Mouse (Mus musculus) liver, postnatal 0 days (tissue): ENCODE results near the gene Cd59a. TPM values are rescaled to one million over a fixed set of nuclear protein-coding genes. Genes with fewer than 3 reads are reported as not detected.
A peak's percentile ranks its signal among the peaks of the same experiment; 100 is the strongest.
"Not testable (repeated sequence)": the region's sequence is repeated elsewhere in the genome, so short reads cannot be mapped to it uniquely, and the experiment has no call there.

Experiments used
- ATAC-seq: fragments of 200-750 bp; cut with Nextera tagmentation; 2 replicates; pipeline ENCODE4 v1.8.0; 2017; ENCODE audit warnings: mild to moderate bottlenecking, moderate library complexity
- DNase-seq: peaks from one replicate; pipeline ENCODE4 v3.0.0-alpha.2; 2016
- H3K27ac ChIP-seq: fragments of 300-500 bp; sonication (generic); 2 replicates; pipeline ENCODE4 v1.5.1; 2014; ENCODE audit warnings: antibody characterized with exemption, moderate library complexity, mild to moderate bottlenecking, low read depth
- H3K27me3 ChIP-seq: fragments of 300-500 bp; sonication (generic); 2 replicates; pipeline ENCODE4 v1.6.1; 2014; ENCODE audit warnings: low read length, control low read depth, mixed read lengths; ENCODE audit not compliant: insufficient read depth
- H3K36me3 ChIP-seq: fragments of 300-500 bp; sonication (generic); replicated peaks from 2 replicates; pipeline ENCODE4 v1.6.1; 2014; ENCODE audit warnings: mild to moderate bottlenecking, control low read depth, low read length, moderate library complexity, mixed read lengths; ENCODE audit not compliant: insufficient read depth
- H3K4me1 ChIP-seq: fragments of 300-500 bp; sonication (generic); 2 replicates; pipeline ENCODE4 v1.6.1; 2014; ENCODE audit warnings: antibody characterized with exemption, mild to moderate bottlenecking, control low read depth; ENCODE audit not compliant: insufficient read depth
- H3K4me2 ChIP-seq: fragments of 300-500 bp; sonication (generic); 2 replicates; pipeline ENCODE4 v1.6.1; 2014; ENCODE audit warnings: low read depth, mild to moderate bottlenecking, low read length, moderate library complexity, mixed read lengths
- H3K4me3 ChIP-seq: fragments of 300-500 bp; sonication (generic); 2 replicates; pipeline ENCODE4 v1.5.1; 2014; ENCODE audit warnings: low read depth, low read length
- H3K9ac ChIP-seq: fragments of 300-500 bp; sonication (generic); replicated peaks from 2 replicates; pipeline ENCODE4 v1.6.1; 2014; ENCODE audit warnings: mild to moderate bottlenecking, moderate library complexity
- H3K9me3 ChIP-seq: fragments of 300-500 bp; sonication (generic); 2 replicates; pipeline ENCODE4 v1.6.1; 2016; ENCODE audit warnings: mild to moderate bottlenecking, control low read depth, low read length, mixed read lengths
- CTCF ChIP-seq: sonication (generic); IDR thresholded peaks from 2 replicates; pipeline ENCODE4 v1.5.1; 2016; ENCODE audit warnings: antibody characterized with exemption, low read depth
- EP300 ChIP-seq: IDR thresholded peaks from 2 replicates; pipeline ENCODE4 v1.6.1; 2016; ENCODE audit warnings: antibody characterized with exemption, low read depth, mild to moderate bottlenecking
- WGBS: fragments of 180-500 bp; shearing (Covaris S2); extraction: QIAGEN DNeasy Blood & Tissue Kit; methylation state at CpG from one replicate; pipeline ENCODE4 v1.1.7; 2014; ENCODE audit not compliant: insufficient replicate concordance; 5-methylcytosine and 5-hydroxymethylcytosine counted together
- polyA plus RNA-seq: library from polyadenylated mRNA; unstranded; fragments of >200 nt; fragmentation: Nextera tagmentation; extraction: Ambion mirVana; gene quantifications from 2 replicates; pipeline ENCODE4 v1.2.1, GENCODE M21; 2015

Cd59a gene
- polyA plus RNA-seq, 1 experiment from 2014 or later, result 73.8 TPM

DNA sequence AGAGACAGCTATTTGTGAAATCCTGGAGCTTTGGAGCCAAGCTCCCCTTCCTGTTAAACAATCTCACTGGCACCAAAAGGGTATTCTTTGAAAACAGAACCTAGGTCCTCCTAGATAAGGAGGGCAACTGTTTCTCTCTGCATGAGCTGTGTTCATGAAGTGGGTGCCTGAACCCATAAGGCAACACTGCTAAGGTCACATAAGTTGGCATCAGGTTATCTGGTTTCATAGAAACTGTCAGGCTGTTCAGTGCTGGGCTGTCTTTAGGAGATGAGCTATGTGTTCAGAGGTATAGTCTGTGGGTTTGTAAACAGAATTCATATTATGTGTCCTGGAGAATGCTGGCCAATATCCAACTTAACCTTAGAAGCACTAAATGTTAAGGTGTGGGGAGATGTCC lies 21.6 kb downstream of the Cd59a start:
- not testable (repeated sequence) for H3K27me3 ChIP-seq, H3K4me2 ChIP-seq, DNase-seq, H3K9me3 ChIP-seq, H3K36me3 ChIP-seq, H3K9ac ChIP-seq, H3K27ac ChIP-seq, H3K4me3 ChIP-seq
- peak; percentile 57; the same call in 1 of the 2 replicates for TF ChIP-seq EP300
- peaks cover 18% of the 10 kb centered on the region for H3K4me1 ChIP-seq
- ATAC-seq, result peak; percentile 8; the same call in 1 of the 2 replicates

- TF ChIP-seq CTCF (no peak), EP300 (no peak)
- H3K27ac ChIP-seq, result no peak overlapping the region; the same call in 1 of the 2 replicates
- H3K4me2 ChIP-seq, result no peak overlapping the region
- H3K36me3 ChIP-seq, result peaks cover 4% of the 10 kb centered on the region; the same call in 1 of the 2 replicates
- no peak overlapping the region for H3K9ac ChIP-seq
- H3K4me1 ChIP-seq, result peaks cover 25% of the 10 kb centered on the region
- DNase-seq, result no peak
- no peaks in the 10 kb centered on the region for H3K9me3 ChIP-seq
- no peak for ATAC-seq
- H3K4me3 ChIP-seq, result no peak overlapping the region
- 83% methylated on average over 1 of the region's 1 CpGs for WGBS
- H3K27me3 ChIP-seq, result no peaks in the 10 kb centered on the region
These were observed 23.5 kb downstream of the Cd59a start for GRCm38 (mm10) chr2:104119097-104119496.

- Histone ChIP-seq H3K27me3 (no peaks in the 10 kb centered on the region), H3K4me1 (peaks cover 25% of the 10 kb centered on the region), H3K9me3 (no peaks in the 10 kb centered on the region), H3K36me3 (peaks cover 4% of the 10 kb centered on the region; the same call in 1 of the 2 replicates), H3K9ac (no peak overlapping the region), H3K4me3 (no peak overlapping the region), H3K4me2 (no peak overlapping the region), H3K27ac (peak overlapping the region; percentile 97; the same call in 1 of the 2 replicates)
- no peak for ATAC-seq
- WGBS, result 72% methylated on average over 6 of the region's 6 CpGs
- TF ChIP-seq CTCF (peak; percentile 45), EP300 (no peak)
- DNase-seq, result peak; percentile 32
These were observed 24.7 kb downstream of the Cd59a start for GRCm38 (mm10) chr2:104120312-104120711.

- no peak for TF ChIP-seq CTCF
- peak; percentile 100 for TF ChIP-seq EP300
- Histone ChIP-seq H3K9ac (peak overlapping the region; percentile 98), H3K27me3 (0 out of 2 replicates have a peak, but pooled peaks cover 3% of the 10 kb centered on the region), H3K36me3 (peaks cover 4% of the 10 kb centered on the region; the same call in 1 of the 2 replicates), H3K9me3 (no peaks in the 10 kb centered on the region), H3K4me1 (peaks cover 25% of the 10 kb centered on the region), H3K27ac (peak overlapping the region; percentile 97), H3K4me2 (peak overlapping the region; percentile 99), H3K4me3 (peak overlapping the region; percentile 93)
- WGBS, result 48% methylated on average over 8 of the region's 8 CpGs
- DNase-seq (peak; percentile 48), ATAC-seq (peak; percentile 69)
These were observed 26.3 kb downstream of the Cd59a start for GRCm38 (mm10) chr2:104121681-104122504.

GRCm38 (mm10) chr2:104122505-104123378 lies 27.1 kb downstream of the Cd59a start, which contains the start of gene A930018P22Rik:
Gene A930018P22Rik (plus strand): TSS chr2:104122769.
- 0 out of 2 replicates have a peak, but pooled peaks cover 3% of the 10 kb centered on the region for H3K27me3 ChIP-seq
- WGBS, result under 1% methylated on average over 62 of the region's 74 CpGs
- peaks cover 4% of the 10 kb centered on the region; the same call in 1 of the 2 replicates for H3K36me3 ChIP-seq
- H3K4me1 ChIP-seq, result peaks cover 25% of the 10 kb centered on the region
- H3K4me2 ChIP-seq, result peak within 1 kb of the TSS; percentile 99
- H3K9ac ChIP-seq, result peak within 1 kb of the TSS; percentile 98
- peak within 1 kb of the TSS; percentile 97 for H3K27ac ChIP-seq
- no peaks in the 10 kb centered on the region for H3K9me3 ChIP-seq
- DNase-seq (peak; percentile 98), ATAC-seq (peak; percentile 90)
- H3K4me3 ChIP-seq, result peak within 1 kb of the TSS; percentile 93
- no peak for TF ChIP-seq CTCF

DNA sequence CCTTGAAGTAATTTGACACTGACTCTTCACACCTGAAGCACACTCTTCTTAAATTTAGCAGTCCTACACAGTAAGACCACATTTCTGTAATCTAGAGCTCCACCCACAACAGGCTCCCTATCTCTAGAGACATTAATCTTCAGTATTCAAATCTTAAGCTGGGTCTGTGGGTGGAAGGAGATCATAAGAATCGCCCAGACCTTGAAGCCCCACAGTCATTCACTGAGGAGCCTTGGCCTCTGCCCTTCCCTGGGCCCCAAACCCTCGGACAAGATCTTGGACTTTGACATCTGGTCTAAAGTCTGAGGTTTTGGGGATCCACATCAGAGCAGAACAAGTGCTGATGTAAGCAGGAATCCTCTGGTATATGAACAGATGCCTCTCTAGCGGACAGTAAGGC lies 27.9 kb downstream of the Cd59a start:
- Histone ChIP-seq H3K27ac (peak overlapping the region; percentile 97), H3K4me1 (peaks cover 26% of the 10 kb centered on the region), H3K4me2 (peak overlapping the region; percentile 99), H3K9ac (peak overlapping the region; percentile 98), H3K27me3 (peaks cover 6% of the 10 kb centered on the region; the same call in 1 of the 2 replicates), H3K9me3 (no peaks in the 10 kb centered on the region), H3K36me3 (no peaks in the 10 kb centered on the region), H3K4me3 (peak overlapping the region; percentile 93)
- DNase-seq (peak; percentile 30), ATAC-seq (no peak)
- 34% methylated on average over 3 of the region's 3 CpGs for WGBS
- TF ChIP-seq EP300, result 0 out of 2 replicates have a peak, but pooled peaks have one; percentile 68
- TF ChIP-seq CTCF, result no peak
